Mouse (Mus musculus) heart, postnatal 0 days (tissue): ENCODE data around the gene Dennd5a. TPM values are rescaled to one million over a fixed set of nuclear protein-coding genes. Genes with fewer than 3 reads are reported as not detected.

Source experiments
- ATAC-seq: fragments of 200-750 bp; cut with Nextera tagmentation; 2 replicates; pipeline ENCODE4 v1.8.0; 2017; ENCODE audit warnings: low read depth, moderate number of reproducible peaks, moderate library complexity; ENCODE audit not compliant: insufficient read depth
- DNase-seq: peaks from one replicate; pipeline ENCODE4 v3.0.0-alpha.2; 2016; ENCODE audit warnings: low spot score
- H3K27ac ChIP-seq: fragments of 300-500 bp; sonication (generic); 2 replicates; pipeline ENCODE4 v1.5.1; 2014; ENCODE audit warnings: low read depth, mild to moderate bottlenecking
- H3K27me3 ChIP-seq: fragments of 300-500 bp; sonication (generic); 2 replicates; pipeline ENCODE4 v1.6.1; 2014; ENCODE audit warnings: low read length, mixed read lengths; ENCODE audit not compliant: control insufficient read depth, insufficient read depth
- H3K36me3 ChIP-seq: fragments of 300-500 bp; sonication (generic); replicated peaks from 2 replicates; pipeline ENCODE4 v1.6.1; 2014; ENCODE audit warnings: low read length, mixed read lengths; ENCODE audit not compliant: control insufficient read depth, insufficient read depth
- H3K4me1 ChIP-seq: fragments of 300-500 bp; sonication (generic); 2 replicates; pipeline ENCODE4 v1.6.1; 2014; ENCODE audit warnings: antibody characterized with exemption; ENCODE audit not compliant: control insufficient read depth, insufficient read depth
- H3K4me2 ChIP-seq: fragments of 300-500 bp; sonication (generic); 2 replicates; pipeline ENCODE4 v1.6.1; 2014; ENCODE audit warnings: low read depth, mild to moderate bottlenecking, low read length, moderate library complexity
- H3K4me3 ChIP-seq: fragments of 300-500 bp; sonication (generic); 2 replicates; pipeline ENCODE4 v1.5.1; 2014; ENCODE audit warnings: low read depth, low read length
- H3K9ac ChIP-seq: fragments of 300-500 bp; sonication (generic); replicated peaks from 2 replicates; pipeline ENCODE4 v1.6.1; 2014; ENCODE audit warnings: low read depth, low read length, mixed read lengths
- H3K9me3 ChIP-seq: fragments of 300-500 bp; sonication (generic); replicated peaks from 2 replicates; pipeline ENCODE4 v1.6.1; 2016; ENCODE audit warnings: low read length; ENCODE audit not compliant: control insufficient read depth
- CTCF ChIP-seq: IDR thresholded peaks from 2 replicates; pipeline ENCODE4 v1.5.1; 2016; ENCODE audit warnings: antibody characterized with exemption, control low read depth, low read depth
- EP300 ChIP-seq: IDR thresholded peaks from 2 replicates; pipeline ENCODE4 v1.6.1; 2016; ENCODE audit warnings: antibody characterized with exemption, low read depth
- WGBS: fragments of 180-500 bp; shearing (Covaris S2); extraction: QIAGEN DNeasy Blood & Tissue Kit; methylation state at CpG from one replicate; pipeline ENCODE4 v1.1.7; 2014; 5-methylcytosine and 5-hydroxymethylcytosine counted together
- polyA plus RNA-seq: library from polyadenylated mRNA; unstranded; fragments of >200 nt; fragmentation: Nextera tagmentation; extraction: Ambion mirVana; gene quantifications from 2 replicates; pipeline ENCODE4 v1.2.1, GENCODE M21; 2015
- total RNA-seq: library from RNA; depleted of rRNA; stranded (reverse); fragments of >200 nt; gene quantifications from 2 replicates; pipeline ENCODE4 v1.2.3, GENCODE M21; 2014; ENCODE audit warnings: low replicate concordance

Gene Dennd5a
- total and polyA plus RNA-seq, 2 experiments from 2014 or later: 34.6 to 171 TPM

- Histone ChIP-seq H3K9me3 (no peaks in the 10 kb centered on the region), H3K4me2 (no peak overlapping the region), H3K36me3 (no peaks in the 10 kb centered on the region), H3K27me3 (0 out of 2 replicates have a peak, but pooled peaks cover 3% of the 10 kb centered on the region), H3K9ac (no peak overlapping the region), H3K27ac (no peak overlapping the region), H3K4me3 (no peak overlapping the region), H3K4me1 (no peaks in the 10 kb centered on the region)
- TF ChIP-seq EP300 (no peak), CTCF (no peak)
- no peak for ATAC-seq
- DNase-seq: no peak
- 62% methylated on average over 5 of the region's 5 CpGs for WGBS
Measured at GRCm38 (mm10) chr7:109871232-109871631, 89.0 kb downstream of the Dennd5a start.

GRCm38 (mm10) chr7:109868498-109868897 lies 91.8 kb downstream of the Dennd5a start:
- Histone ChIP-seq H3K4me3 (no peak overlapping the region), H3K9me3 (no peaks in the 10 kb centered on the region), H3K4me2 (no peak overlapping the region), H3K4me1 (no peaks in the 10 kb centered on the region), H3K27me3 (peaks cover 17% of the 10 kb centered on the region; the same call in 1 of the 2 replicates), H3K27ac (no peak overlapping the region), H3K9ac (no peak overlapping the region), H3K36me3 (no peaks in the 10 kb centered on the region)
- no peak for DNase-seq
- 27% methylated on average over 3 of the region's 3 CpGs for WGBS
- no peak for TF ChIP-seq EP300
- TF ChIP-seq CTCF: peak; percentile 44
- no peak for ATAC-seq

DNA sequence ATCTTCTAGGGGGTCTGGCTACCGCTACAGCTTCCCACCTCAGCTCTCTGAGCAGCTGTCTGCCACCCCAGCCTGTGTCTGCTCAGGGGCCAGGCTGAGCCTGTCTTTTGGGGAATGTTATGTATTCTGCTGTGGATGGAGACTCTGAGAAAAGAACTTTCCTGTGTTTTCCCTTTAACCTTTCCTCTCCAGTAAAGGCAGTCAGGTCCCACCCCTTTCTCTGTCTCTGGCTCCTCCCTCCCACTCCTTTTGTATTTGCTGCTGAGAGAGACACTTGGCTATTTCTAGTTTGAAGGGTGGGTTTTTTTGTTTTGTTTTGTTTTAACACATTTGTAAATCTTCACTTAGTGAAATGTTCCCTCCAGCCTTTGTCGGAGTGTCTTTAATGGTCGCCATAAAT lies 93.6 kb downstream of the Dennd5a start:
- 91% methylated on average over 3 of the region's 3 CpGs for WGBS
- peaks cover 17% of the 10 kb centered on the region; the same call in 1 of the 2 replicates for H3K27me3 ChIP-seq
- no peaks in the 10 kb centered on the region for H3K36me3 ChIP-seq
- DNase-seq (no peak), ATAC-seq (no peak)
- no peak overlapping the region for H3K27ac ChIP-seq
- H3K9ac ChIP-seq: no peak overlapping the region
- H3K4me3 ChIP-seq: no peak overlapping the region
- H3K4me1 ChIP-seq: no peaks in the 10 kb centered on the region
- no peak overlapping the region for H3K4me2 ChIP-seq
- H3K9me3 ChIP-seq: no peaks in the 10 kb centered on the region
- TF ChIP-seq CTCF: no peak
- no peak for TF ChIP-seq EP300

DNA sequence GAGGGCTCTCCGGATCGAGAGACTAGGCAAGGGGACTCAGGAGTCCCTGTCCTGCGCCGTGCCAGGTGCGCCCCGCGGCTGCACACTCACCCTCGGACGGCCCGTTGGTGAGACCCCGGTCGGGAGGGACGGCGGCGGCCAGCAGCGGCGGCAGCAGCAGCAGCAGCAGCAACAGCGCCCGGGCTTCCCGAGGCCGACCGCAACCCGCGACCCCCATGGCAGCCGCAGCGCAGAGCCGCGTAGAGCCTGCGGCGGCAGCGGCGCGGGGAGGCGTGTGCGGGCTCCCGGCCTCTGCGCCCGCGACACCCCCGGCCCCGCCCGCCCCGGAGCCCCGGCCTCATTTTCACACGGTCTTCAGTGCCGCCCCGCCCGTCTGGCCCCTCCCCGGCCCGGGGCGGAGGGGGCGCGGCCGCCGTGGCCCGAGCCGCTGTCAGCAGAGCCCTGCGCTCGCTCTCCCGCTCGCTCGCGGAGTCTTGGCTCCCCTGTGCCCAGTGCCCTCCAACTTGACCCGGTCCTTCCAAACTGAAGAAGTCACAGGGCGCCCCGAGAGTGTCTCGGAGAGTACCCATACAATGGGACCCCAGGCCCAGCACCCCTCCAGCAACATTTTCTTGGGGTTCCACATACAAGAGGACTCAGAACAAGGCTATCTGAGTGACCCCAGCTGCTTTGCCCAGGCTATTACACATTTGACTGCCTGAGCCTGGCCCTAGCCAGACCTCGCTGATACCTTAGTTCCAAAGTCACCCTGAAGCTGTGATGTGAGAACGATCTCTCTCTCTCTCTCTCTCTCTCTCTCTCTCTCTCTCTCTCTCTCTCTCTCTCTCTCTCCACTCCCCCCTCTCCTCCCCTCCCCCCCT lies 94.7 kb downstream of the Dennd5a start, which contains the start of gene Scube2:
Gene Scube2 (minus strand): TSS at position 310 of the 860 bp plus-strand sequence.
- Histone ChIP-seq H3K4me1 (no peaks in the 10 kb centered on the region), H3K9me3 (no peaks in the 10 kb centered on the region), H3K9ac (peak within 1 kb of the TSS; percentile 63), H3K27me3 (peaks cover 17% of the 10 kb centered on the region; the same call in 1 of the 2 replicates), H3K27ac (no peak within 1 kb of the TSS), H3K36me3 (no peaks in the 10 kb centered on the region), H3K4me2 (peak within 1 kb of the TSS; percentile 82), H3K4me3 (peak within 1 kb of the TSS; percentile 56)
- TF ChIP-seq CTCF: no peak
- no peak for TF ChIP-seq EP300
- WGBS: under 1% methylated on average over 40 of the region's 69 CpGs
- DNase-seq: no peak
- peak; percentile 80 for ATAC-seq

GRCm38 (mm10) chr7:109863561-109863960 lies 96.7 kb downstream of the Dennd5a start:
- ATAC-seq (no peak), DNase-seq (no peak)
- Histone ChIP-seq H3K9ac (no peak overlapping the region), H3K9me3 (no peaks in the 10 kb centered on the region), H3K4me2 (no peak overlapping the region), H3K36me3 (no peaks in the 10 kb centered on the region), H3K4me1 (no peaks in the 10 kb centered on the region), H3K27me3 (peaks cover 17% of the 10 kb centered on the region; the same call in 1 of the 2 replicates), H3K27ac (no peak overlapping the region), H3K4me3 (no peak overlapping the region)
- WGBS: 43% methylated on average over 4 of the region's 4 CpGs
- TF ChIP-seq CTCF: no peak
- no peak for TF ChIP-seq EP300
